ENCODE assay signal across 28 mouse cellular contexts in the genomic region with DNA sequence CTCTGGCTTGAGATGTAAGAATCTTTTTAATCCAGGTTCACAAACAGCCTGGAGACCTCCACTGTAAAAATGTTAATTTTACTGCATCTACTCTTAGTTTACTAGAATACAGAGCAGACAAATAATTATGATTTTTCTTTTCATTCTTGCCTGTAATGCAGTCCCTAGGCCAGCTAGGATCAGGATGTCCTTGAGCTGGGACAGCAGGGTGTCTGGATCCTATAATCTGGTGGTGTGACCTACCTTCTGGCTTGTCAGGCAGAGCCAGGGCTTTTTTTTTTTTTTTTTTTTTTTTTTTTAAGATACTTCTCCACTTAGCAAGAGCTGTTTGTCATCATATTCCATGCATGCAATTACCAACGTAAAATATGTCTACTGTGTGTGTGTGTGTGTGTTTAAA. TPM values are rescaled to one million over a fixed set of nuclear protein-coding genes. Genes with fewer than 3 reads are reported as not detected.
A peak's percentile ranks its signal among the peaks of the same experiment; 100 is the strongest.
DNase-seq lines count a peak whose midpoint lies in the region; ATAC-seq and TF ChIP-seq lines count a peak whose summit lies in the region.
"Had no signal": no experiment of that assay in that cellular context is flagged by ENCODE, and none has a peak within 500 bp of the region (broad histone marks: within the 10 kb centered on the region; RNA-seq: fewer than 3 reads in every experiment).

No protein-coding gene starts in this region.

- no peaks in the 10 kb centered on the region for H3K9me3 ChIP-seq in CH12.LX (replicated peaks; ENCODE audit: low read length)
- H3K9me3 ChIP-seq: embryonic facial prominence, embryonic 12.5 days; embryonic facial prominence, embryonic 15.5 days; G1E; heart, embryonic 10.5 days; heart, embryonic 13.5 days had no signal

- TF ChIP-seq CTCF in CH12.LX (conservative IDR thresholded peaks at IDR 0.05 in 1 of 2, IDR thresholded peaks at IDR 0.05 in 1 of 2; ENCODE audit: low read depth in 2 of 2, low read length in 2 of 2): no peak
- TF ChIP-seq CTCF in heart, adult 2 months (IDR thresholded peaks at IDR 0.05): no peak

- no peak overlapping the region for H3K9ac ChIP-seq in CH12.LX (ENCODE audit: insufficient read depth, low read depth)
- H3K9ac ChIP-seq in heart, adult 2 months (ENCODE audit: low read depth, low read length): no peak overlapping the region
- H3K9ac ChIP-seq: embryonic facial prominence, embryonic 12.5 days; embryonic facial prominence, embryonic 15.5 days; forebrain, postnatal 0 days; heart, embryonic 13.5 days; hindbrain, embryonic 14.5 days had no signal

- H3K4me1 ChIP-seq in CH12.LX (ENCODE audit: control insufficient read depth in 1 of 2, insufficient read depth in 2 of 2): peaks cover 0 to 3% of the 10 kb centered on the region in 2 experiments; a peak in 2 of 4 replicates
- no peaks in the 10 kb centered on the region for H3K4me1 ChIP-seq in heart, adult 2 months (ENCODE audit: control insufficient read depth, insufficient read depth, low read length)
- H3K4me1 ChIP-seq: embryonic facial prominence, embryonic 12.5 days; embryonic facial prominence, embryonic 15.5 days; heart, embryonic 10.5 days; heart, embryonic 13.5 days had no signal

- H3K27ac ChIP-seq in CH12.LX (ENCODE audit: insufficient read depth, low read depth): no peak overlapping the region
- H3K27ac ChIP-seq in heart, adult 2 months: no peak overlapping the region
- H3K27ac ChIP-seq: embryonic facial prominence, embryonic 12.5 days; embryonic facial prominence, embryonic 15.5 days; heart, embryonic 10.5 days; heart, embryonic 13.5 days; hindbrain, embryonic 14.5 days; hindbrain, postnatal 0 days had no signal

- H3K4me2 ChIP-seq in CH12.LX (ENCODE audit: insufficient read depth, low read depth, poor library complexity, severe bottlenecking): no peak overlapping the region
- H3K4me2 ChIP-seq: embryonic facial prominence, embryonic 12.5 days; embryonic facial prominence, embryonic 15.5 days; heart, embryonic 13.5 days; hindbrain, embryonic 14.5 days had no signal

- dilution Hi-C loops in CH12.LX (cut with MboI; ENCODE audit: extremely low pct_ligation_motif_present, extremely low pct_unique_long_range_greater_than_20kb, low sequenced_read_pairs): no loop called here

- no peak overlapping the region for H3K4me3 ChIP-seq in CH12.LX (replicated peaks in 1 of 3; ENCODE audit: low read depth in 2 of 3, low read length in 2 of 3, poor library complexity in 1 of 3)
- H3K4me3 ChIP-seq in heart, adult 2 months: no peak overlapping the region
- H3K4me3 ChIP-seq: embryonic facial prominence, embryonic 12.5 days; embryonic facial prominence, embryonic 15.5 days; heart, embryonic 10.5 days; heart, embryonic 13.5 days had no signal

- TF ChIP-seq EP300 in CH12.LX (IDR thresholded peaks at IDR 0.05; ENCODE audit: low read length): no peak
- no peak for TF ChIP-seq EP300 in heart, adult 2 months (IDR thresholded peaks at IDR 0.05; ENCODE audit: insufficient read depth, low read depth, low read length)

- TF ChIP-seq POLR2A in CH12.LX (IDR thresholded peaks at IDR 0.05; ENCODE audit: low read depth, low read length): no peak
- TF ChIP-seq POLR2A in heart, adult 2 months (IDR thresholded peaks at IDR 0.05; ENCODE audit: insufficient read depth, low read depth, low read length): no peak

- peak; percentile 56; the same call in 1 of the 2 replicates for ATAC-seq in cerebellum, adult (ENCODE audit: insufficient number of reproducible peaks, low FRiP score, low TSS enrichment)
- ATAC-seq: forebrain, embryonic 14.5 days; forebrain, postnatal 0 days; hindbrain, postnatal 0 days; inflammation-experienced regulatory T-cells, adult 6 months; intestine, embryonic 16.5 days; Patski had no signal

- TF ChIP-seq RAD21 in CH12.LX (IDR thresholded peaks at IDR 0.05; ENCODE audit: low read depth, low read length): no peak

- H3K27me3 ChIP-seq in CH12.LX (replicated peaks): no peaks in the 10 kb centered on the region
- no peaks in the 10 kb centered on the region for H3K27me3 ChIP-seq in heart, adult 2 months (ENCODE audit: control insufficient read depth, insufficient read depth, low read length)
- H3K27me3 ChIP-seq: embryonic facial prominence, embryonic 12.5 days; embryonic facial prominence, embryonic 15.5 days; heart, embryonic 13.5 days had no signal

- whole genome bisulfite sequencing in heart, adult 2 months: 78% methylated on average over 1 of the region's 1 CpGs

- no peak for DNase-seq in cerebellum, adult 11 months
- no peak for DNase-seq in CH12.LX (ENCODE audit: extremely low read depth)
- DNase-seq in cerebellum, adult 9-11 months: peak; percentile 55
- peak; percentile 16 to 38 for DNase-seq in cerebellum, postnatal 25 days
- DNase-seq in ovary, adult 18-20 months (ENCODE audit: low spot score): no peak
- no peak for DNase-seq in adrenal gland, adult 18-20 months (ENCODE audit: low spot score in 2 of 2)
- DNase-seq in heart, adult 2 months: no peak
- DNase-seq: adrenal gland, adult 8-10 months; adrenal gland, postnatal 36 days; forebrain, postnatal 0 days; gastrocnemius, postnatal 25 days; heart, adult 18-20 months; heart, postnatal 14 days; heart, postnatal 4 days; kidney, adult 18-20 months; kidney, adult 9 months had no signal

- H3K36me3 ChIP-seq in CH12.LX (replicated peaks in 1 of 2; ENCODE audit: control insufficient read depth in 1 of 2, insufficient read depth in 1 of 2, low read length in 1 of 2): no peaks in the 10 kb centered on the region
- no peaks in the 10 kb centered on the region for H3K36me3 ChIP-seq in heart, adult 2 months (ENCODE audit: control insufficient read depth, insufficient read depth, low read length)
- H3K36me3 ChIP-seq: embryonic facial prominence, embryonic 12.5 days; embryonic facial prominence, embryonic 15.5 days; G1E; heart, embryonic 10.5 days; heart, embryonic 13.5 days had no signal

- intact Hi-C loops in heart, adult 2 months (cut with DNase I): no loop called here

- in situ Hi-C loops in CH12.LX (cut with MboI; ENCODE audit: low pct_ligation_motif_present, low pct_unique_long_range_greater_than_20kb, low sequenced_read_pairs): loop anchor here (25.0 kb wide), 2 partner anchors 188 to 362 kb away; no protein-coding TSS in a partner anchor

- no peaks in the 10 kb centered on the region for H3K79me2 ChIP-seq in CH12.LX (replicated peaks; ENCODE audit: control insufficient read depth, extremely low read depth, insufficient read depth, poor library complexity, severe bottlenecking)
- H3K79me2 ChIP-seq in heart, adult 2 months (replicated peaks; ENCODE audit: control insufficient read depth, insufficient read depth, low read length): no peaks in the 10 kb centered on the region

TF ChIP-seq in CH12.LX, 34 proteins besides CTCF, POLR2A, EP300 and RAD21:
- TF ChIP-seq NRF1 (IDR thresholded peaks at IDR 0.05; ENCODE audit: low read depth, low read length) (no peak), ZNF384 (IDR thresholded peaks at IDR 0.05; ENCODE audit: low read depth, low read length) (peak; percentile 7; the same call in 1 of the 2 replicates)

RNA-seq across cellular contexts. Expression of gene 4932438A13Rik, which starts 37.8 kb away (rescaled TPM):
- total RNA-seq in CH12.LX (2012; rRNA removed): 12.8 and 14.7 TPM in 2 replicates
- total RNA-seq in CH12.LX (2014; rRNA removed): 5.9 and 6.3 TPM in 2 replicates
- 19.5 and 20.3 TPM in 2 replicates for polyA plus RNA-seq in CH12.LX (2012; ENCODE audit: insufficient read length, low read depth)
- 10 to 100 TPM; 36.7 to 38.3 TPM for total RNA-seq in adrenal gland, adult 18-20 months (2021)
- total RNA-seq in heart, adult 2 months (2021): 10 to 100 TPM; 41.9 to 48.8 TPM
- 8.5 and 15.4 TPM in 2 replicates for polyA plus RNA-seq in heart, adult 2 months (2012; rRNA removed)

Comparison
In these comparisons a context has a peak if more than half of its experiments do, and no peak if none do; other contexts are left out.
1. DNase-seq: peak in cerebellum, adult 9-11 months (single experiment) and cerebellum, postnatal 25 days (2 of 2); none in cerebellum, adult 11 months (single experiment), CH12.LX (single experiment), ovary, adult 18-20 months (single experiment), adrenal gland, adult 18-20 months (0 of 2) and heart, adult 2 months (0 of 2).